Mouse (Mus musculus) hindbrain, embryonic 14.5 days (tissue): ENCODE results near the gene Il4. TPM values are rescaled to one million over a fixed set of nuclear protein-coding genes. Genes with fewer than 3 reads are reported as not detected.

Experiments
- ATAC-seq: fragments of 200-750 bp; cut with Nextera tagmentation; 2 replicates; pipeline ENCODE4 v1.8.0; 2017; ENCODE audit warnings: moderate number of reproducible peaks, mild to moderate bottlenecking, moderate TSS enrichment, moderate library complexity; ENCODE audit not compliant: low FRiP score
- DNase-seq: peaks from one replicate; pipeline ENCODE4 v3.0.0-alpha.2; 2015; ENCODE audit warnings: low spot score
- H3K27ac ChIP-seq: fragments of 300-500 bp; sonication (generic); 2 replicates; pipeline ENCODE4 v1.5.1; 2014; ENCODE audit warnings: mild to moderate bottlenecking, moderate library complexity
- H3K27me3 ChIP-seq: fragments of 300-500 bp; sonication (generic); 2 replicates; pipeline ENCODE4 v1.6.1; 2014; ENCODE audit warnings: mild to moderate bottlenecking, low read length, mixed read lengths; ENCODE audit not compliant: control insufficient read depth, insufficient read depth
- H3K36me3 ChIP-seq: fragments of 300-500 bp; sonication (generic); replicated peaks from 2 replicates; pipeline ENCODE4 v1.6.1; 2014; ENCODE audit not compliant: control insufficient read depth, insufficient read depth
- H3K4me1 ChIP-seq: fragments of 300-500 bp; sonication (generic); replicated peaks from 2 replicates; pipeline ENCODE4 v1.6.1; 2014; ENCODE audit warnings: antibody characterized with exemption, low read length, mixed read lengths; ENCODE audit not compliant: control insufficient read depth, insufficient read depth
- H3K4me2 ChIP-seq: fragments of 300-500 bp; sonication (generic); replicated peaks from 2 replicates; pipeline ENCODE4 v1.6.1; 2014; ENCODE audit warnings: mild to moderate bottlenecking, moderate library complexity
- H3K4me3 ChIP-seq: fragments of 300-500 bp; sonication (generic); replicated peaks from 2 replicates; pipeline ENCODE4 v1.5.1; 2014; ENCODE audit warnings: mild to moderate bottlenecking, low read length
- H3K9ac ChIP-seq: fragments of 300-500 bp; sonication (generic); 2 replicates; pipeline ENCODE4 v1.6.1; 2014
- H3K9me3 ChIP-seq: fragments of 300-500 bp; sonication (generic); 2 replicates; pipeline ENCODE4 v1.6.1; 2016; ENCODE audit warnings: low read length; ENCODE audit not compliant: control insufficient read depth
- WGBS: fragments of 180-500 bp; shearing (Covaris S2); extraction: QIAGEN DNeasy Blood & Tissue Kit; methylation state at CpG from one replicate; pipeline ENCODE4 v1.1.7; 2014; 5-methylcytosine and 5-hydroxymethylcytosine counted together
- polyA plus RNA-seq: library from polyadenylated mRNA; unstranded; fragments of >200 nt; fragmentation: Nextera tagmentation; extraction: Ambion mirVana; gene quantifications from 2 replicates; pipeline ENCODE4 v1.2.1, GENCODE M21; 2014

Il4 gene
- polyA plus RNA-seq, 1 experiment from 2014 or later: 8.5 TPM

- 17% methylated on average over 1 of the region's 1 CpGs for WGBS
- Histone ChIP-seq H3K4me1 (no peaks in the 10 kb centered on the region), H3K4me2 (no peak overlapping the region), H3K36me3 (no peaks in the 10 kb centered on the region), H3K4me3 (no peak overlapping the region), H3K27me3 (no peaks in the 10 kb centered on the region), H3K9ac (no peak overlapping the region), H3K9me3 (no peaks in the 10 kb centered on the region), H3K27ac (no peak overlapping the region)
- DNase-seq (peak; percentile 85), ATAC-seq (peak; percentile 75; the same call in 1 of the 2 replicates)
Measured at GRCm38 (mm10) chr11:53627859-53628258, 9.4 kb upstream of the Il4 start.

- Histone ChIP-seq H3K9me3 (no peaks in the 10 kb centered on the region), H3K27me3 (no peaks in the 10 kb centered on the region), H3K4me2 (no peak overlapping the region), H3K4me1 (no peaks in the 10 kb centered on the region), H3K9ac (no peak overlapping the region), H3K4me3 (no peak overlapping the region), H3K36me3 (no peaks in the 10 kb centered on the region), H3K27ac (no peak overlapping the region)
- WGBS: 71% methylated on average over 17 of the region's 17 CpGs
- DNase-seq (no peak), ATAC-seq (no peak)
Measured at GRCm38 (mm10) chr11:53626802-53627373, 8.4 kb upstream of the Il4 start.

- Histone ChIP-seq H3K9ac (no peak overlapping the region), H3K36me3 (no peaks in the 10 kb centered on the region), H3K27ac (no peak overlapping the region), H3K4me3 (no peak overlapping the region), H3K27me3 (no peaks in the 10 kb centered on the region), H3K4me1 (no peaks in the 10 kb centered on the region), H3K9me3 (no peaks in the 10 kb centered on the region), H3K4me2 (no peak overlapping the region)
- ATAC-seq (no peak), DNase-seq (no peak)
- 95% methylated on average over 2 of the region's 2 CpGs for WGBS
Measured at GRCm38 (mm10) chr11:53624124-53624523, 5.7 kb upstream of the Il4 start.

- H3K27ac ChIP-seq: no peak overlapping the region
- H3K4me3 ChIP-seq: no peak overlapping the region
- ATAC-seq (no peak), DNase-seq (no peak)
- H3K4me2 ChIP-seq: no peak overlapping the region
- no peaks in the 10 kb centered on the region for H3K9me3 ChIP-seq
- no peaks in the 10 kb centered on the region for H3K36me3 ChIP-seq
- 95% methylated on average over 9 of the region's 9 CpGs for WGBS
- no peak overlapping the region for H3K9ac ChIP-seq
- H3K27me3 ChIP-seq: no peaks in the 10 kb centered on the region
- no peaks in the 10 kb centered on the region for H3K4me1 ChIP-seq
Measured at GRCm38 (mm10) chr11:53623573-53623972, 5.1 kb upstream of the Il4 start.

- Histone ChIP-seq H3K9me3 (no peaks in the 10 kb centered on the region), H3K4me2 (no peak overlapping the region), H3K4me3 (no peak overlapping the region), H3K9ac (no peak overlapping the region), H3K36me3 (no peaks in the 10 kb centered on the region), H3K27ac (no peak overlapping the region), H3K4me1 (no peaks in the 10 kb centered on the region), H3K27me3 (no peaks in the 10 kb centered on the region)
- DNase-seq (no peak), ATAC-seq (no peak)
- WGBS: 84% methylated on average over 6 of the region's 6 CpGs
Measured at GRCm38 (mm10) chr11:53622440-53622806, 4.0 kb upstream of the Il4 start.

- H3K4me1 ChIP-seq: no peaks in the 10 kb centered on the region
- H3K4me2 ChIP-seq: no peak overlapping the region
- no peaks in the 10 kb centered on the region for H3K9me3 ChIP-seq
- ATAC-seq: no peak
- H3K27me3 ChIP-seq: no peaks in the 10 kb centered on the region
- 89% methylated on average over 11 of the region's 11 CpGs for WGBS
- no peaks in the 10 kb centered on the region for H3K36me3 ChIP-seq
- no peak overlapping the region for H3K4me3 ChIP-seq
- no peak overlapping the region for H3K27ac ChIP-seq
- no peak for DNase-seq
- no peak overlapping the region for H3K9ac ChIP-seq
Measured at GRCm38 (mm10) chr11:53621582-53622439, 3.3 kb upstream of the Il4 start.

- Histone ChIP-seq H3K4me2 (no peak overlapping the region), H3K4me3 (no peak overlapping the region), H3K27me3 (no peaks in the 10 kb centered on the region), H3K4me1 (no peaks in the 10 kb centered on the region), H3K36me3 (no peaks in the 10 kb centered on the region), H3K27ac (no peak overlapping the region), H3K9ac (no peak overlapping the region), H3K9me3 (no peaks in the 10 kb centered on the region)
- ATAC-seq (no peak), DNase-seq (no peak)
- WGBS: 92% methylated on average over 4 of the region's 4 CpGs
Measured at GRCm38 (mm10) chr11:53620094-53620493, 1.6 kb upstream of the Il4 start.

GRCm38 (mm10) chr11:53619428-53619827 is 959 bp upstream of the Il4 start:
- whole genome bisulfite sequencing: 70% methylated on average over 6 of the region's 6 CpGs
- Histone ChIP-seq H3K9ac (no peak overlapping the region), H3K4me1 (no peaks in the 10 kb centered on the region), H3K36me3 (no peaks in the 10 kb centered on the region), H3K9me3 (no peaks in the 10 kb centered on the region), H3K4me2 (no peak overlapping the region), H3K4me3 (no peak overlapping the region), H3K27me3 (no peaks in the 10 kb centered on the region), H3K27ac (no peak overlapping the region)
- DNase-seq (no peak), ATAC-seq (no peak)

GRCm38 (mm10) chr11:53617562-53618109 is 833 bp downstream of the Il4 start:
- H3K4me2 ChIP-seq: no peak overlapping the region
- no peak for DNase-seq
- H3K4me3 ChIP-seq: no peak overlapping the region
- no peaks in the 10 kb centered on the region for H3K27me3 ChIP-seq
- no peak overlapping the region for H3K27ac ChIP-seq
- no peaks in the 10 kb centered on the region for H3K9me3 ChIP-seq
- no peaks in the 10 kb centered on the region for H3K36me3 ChIP-seq
- no peak overlapping the region for H3K9ac ChIP-seq
- no peaks in the 10 kb centered on the region for H3K4me1 ChIP-seq
- WGBS: 68% methylated on average over 4 of the region's 4 CpGs
- ATAC-seq: no peak
